Mouse (Mus musculus) liver, adult 2 months (tissue): ENCODE measurements around the gene Tssk3.

Experiments used
- CTCF ChIP-seq: fragments of 200-500 bp; IDR thresholded peaks from 2 replicates; pipeline ENCODE4 v1.5.1; 2011; ENCODE audit warnings: low read depth, low read length, control low read depth
- POLR2A ChIP-seq: fragments of 200-500 bp; IDR thresholded peaks from 2 replicates; pipeline ENCODE4 v1.6.1; 2011; ENCODE audit warnings: low read length, control low read depth; ENCODE audit not compliant: insufficient read depth; ENCODE audit errors: extremely low read depth

DNA sequence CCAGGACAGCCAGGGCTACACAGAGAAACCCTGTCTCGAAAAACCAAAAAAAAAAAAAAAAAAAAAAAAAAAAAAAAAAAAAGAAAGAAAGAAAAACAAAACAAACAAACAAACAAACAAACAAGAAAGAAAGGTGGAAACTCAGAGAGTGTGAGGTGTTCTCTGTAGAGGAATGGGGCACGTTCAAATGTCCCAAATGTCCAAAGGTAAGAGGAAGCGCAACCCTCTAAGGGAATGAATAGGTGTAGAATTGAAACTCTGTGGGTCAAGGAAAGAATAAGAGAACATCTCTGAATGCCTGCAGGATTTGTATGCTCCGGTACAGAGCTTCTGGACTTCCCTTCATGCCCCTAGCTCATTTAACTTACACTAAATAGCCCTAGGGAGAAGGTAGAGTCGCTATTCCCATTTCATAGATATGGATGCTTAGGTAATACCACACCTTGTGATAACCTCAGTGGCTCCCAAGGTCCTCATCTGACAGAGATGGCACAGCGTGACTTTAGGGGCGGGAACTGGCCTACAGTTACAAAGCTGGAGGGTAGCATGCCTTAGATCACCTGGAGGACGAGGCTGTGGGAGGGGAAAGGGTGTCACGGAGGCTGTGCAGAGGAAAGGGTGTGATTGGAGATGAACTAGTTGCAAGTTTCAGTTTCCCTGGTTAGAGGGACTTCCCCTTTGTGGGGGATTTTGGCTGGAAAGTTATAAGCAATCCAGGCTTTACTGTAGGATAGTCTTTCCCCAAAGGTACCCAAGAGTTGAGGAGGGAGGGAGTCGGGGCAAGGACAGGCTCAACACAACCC, 16.8 kb upstream of the Tssk3 start:
- TF ChIP-seq POLR2A, result no peak
- TF ChIP-seq CTCF, result no peak
